Mouse (Mus musculus) midbrain, embryonic 15.5 days (tissue): ENCODE data around the gene Cr1l. TPM values are rescaled to one million over a fixed set of nuclear protein-coding genes. Genes with fewer than 3 reads are reported as not detected.
A peak's percentile ranks its signal among the peaks of the same experiment; 100 is the strongest.

Experiments used
- ATAC-seq: fragments of 200-750 bp; cut with Nextera tagmentation; replicated peaks from 2 replicates; pipeline ENCODE4 v1.8.0; 2017; ENCODE audit warnings: moderate TSS enrichment
- H3K27ac ChIP-seq: fragments of 300-500 bp; sonication (generic); 2 replicates; pipeline ENCODE4 v1.5.1; 2015; ENCODE audit warnings: mild to moderate bottlenecking, inconsistent platforms
- H3K27me3 ChIP-seq: fragments of 300-500 bp; sonication (generic); replicated peaks from 2 replicates; pipeline ENCODE4 v1.6.1; 2015; ENCODE audit warnings: inconsistent platforms
- H3K36me3 ChIP-seq: fragments of 300-500 bp; sonication (generic); replicated peaks from 2 replicates; pipeline ENCODE4 v1.6.1; 2015; ENCODE audit warnings: inconsistent platforms
- H3K4me1 ChIP-seq: fragments of 300-500 bp; sonication (generic); 2 replicates; pipeline ENCODE4 v1.6.1; 2015; ENCODE audit warnings: inconsistent platforms
- H3K4me2 ChIP-seq: fragments of 300-500 bp; sonication (generic); 2 replicates; pipeline ENCODE4 v1.6.1; 2015; ENCODE audit warnings: inconsistent platforms, mild to moderate bottlenecking, moderate library complexity
- H3K4me3 ChIP-seq: fragments of 300-500 bp; sonication (generic); 2 replicates; pipeline ENCODE4 v1.5.1; 2015; ENCODE audit warnings: mild to moderate bottlenecking, inconsistent platforms
- H3K9ac ChIP-seq: fragments of 300-500 bp; sonication (generic); 2 replicates; pipeline ENCODE4 v1.6.1; 2015; ENCODE audit warnings: mild to moderate bottlenecking, inconsistent platforms
- H3K9me3 ChIP-seq: fragments of 300-500 bp; sonication (generic); 2 replicates; pipeline ENCODE4 v1.6.1; 2016; ENCODE audit warnings: inconsistent platforms
- WGBS: fragments of 180-500 bp; shearing (Covaris S2); methylation state at CpG from one replicate; pipeline ENCODE4 v1.1.7; 2015; ENCODE audit warnings: mixed read lengths; 5-methylcytosine and 5-hydroxymethylcytosine counted together
- polyA plus RNA-seq: library from polyadenylated mRNA; unstranded; fragments of >200 nt; fragmentation: Nextera tagmentation; extraction: Ambion mirVana; gene quantifications from 2 replicates; pipeline ENCODE4 v1.2.1, GENCODE M21; 2015

Cr1l gene
- polyA plus RNA-seq, 1 experiment from 2014 or later: 39.7 TPM

- WGBS: 3% methylated on average over 14 of the region's 14 CpGs
- Histone ChIP-seq H3K4me1 (peaks cover 7% of the 10 kb centered on the region), H3K27me3 (no peaks in the 10 kb centered on the region), H3K9me3 (no peaks in the 10 kb centered on the region), H3K36me3 (0 out of 2 replicates have a peak, but pooled peaks cover 2% of the 10 kb centered on the region), H3K4me2 (peak within 1 kb of the TSS; percentile 53), H3K4me3 (peak within 1 kb of the TSS; percentile 32), H3K9ac (no peak within 1 kb of the TSS), H3K27ac (no peak within 1 kb of the TSS)
- ATAC-seq: peak; percentile 94
Measured at GRCm38 (mm10) chr1:195092220-195092720, 39.1 kb downstream of the Cr1l start, which contains the start of gene Cd46. Cd46 (minus strand) TSS chr1:195092249.

DNA sequence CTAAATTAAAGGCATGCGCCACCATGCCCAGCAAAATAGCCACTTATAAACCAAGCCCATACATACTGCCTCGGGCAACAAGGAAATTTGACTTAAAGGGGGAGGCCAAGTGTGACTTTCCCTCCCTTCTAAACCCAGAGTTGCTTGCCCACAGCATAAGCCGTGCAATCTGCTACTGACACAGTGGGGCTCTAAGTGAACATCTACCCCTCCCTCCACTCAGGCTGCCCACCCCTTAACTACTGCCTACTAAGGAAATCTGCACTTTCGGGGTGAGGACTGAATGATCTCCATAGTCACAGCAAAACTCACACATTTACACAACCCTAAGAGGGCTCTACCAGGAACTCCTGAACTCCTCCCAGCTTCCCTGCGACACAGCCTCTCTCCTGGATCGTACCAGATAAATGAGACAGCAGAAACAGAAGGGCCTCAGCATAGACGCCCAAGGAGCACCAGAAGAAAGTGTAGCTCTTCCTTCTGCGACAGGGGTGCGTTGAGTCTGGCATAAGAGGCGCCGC, 39.6 kb downstream of the Cr1l start:
- Histone ChIP-seq H3K27ac (no peak overlapping the region), H3K4me1 (peaks cover 7% of the 10 kb centered on the region), H3K4me3 (peak overlapping the region; percentile 32), H3K4me2 (peak overlapping the region; percentile 53), H3K27me3 (no peaks in the 10 kb centered on the region), H3K36me3 (0 out of 2 replicates have a peak, but pooled peaks cover 2% of the 10 kb centered on the region), H3K9me3 (no peaks in the 10 kb centered on the region), H3K9ac (no peak overlapping the region)
- ATAC-seq: peak; percentile 66
- 18% methylated on average over 11 of the region's 11 CpGs for WGBS

GRCm38 (mm10) chr1:195082142-195082541, 49.2 kb downstream of the Cr1l start:
- no peaks in the 10 kb centered on the region for H3K4me1 ChIP-seq
- no peak overlapping the region for H3K27ac ChIP-seq
- H3K9ac ChIP-seq: no peak overlapping the region
- H3K4me2 ChIP-seq: no peak overlapping the region
- H3K4me3 ChIP-seq: no peak overlapping the region
- H3K9me3 ChIP-seq: no peaks in the 10 kb centered on the region
- H3K36me3 ChIP-seq: no peaks in the 10 kb centered on the region
- H3K27me3 ChIP-seq: no peaks in the 10 kb centered on the region
- no peak for ATAC-seq

Other genes starting within 250 kb of the Cr1l start
- 28.0 TPM in 2 replicates for gene Cd34, start 192.8 kb downstream of the Cr1l start, polyA plus RNA-seq
- 1.4 and 1.7 TPM in 2 replicates for gene Cd46, start 39.3 kb downstream of the Cr1l start, polyA plus RNA-seq
- 0.45 and 0.98 TPM in 2 replicates for gene Cr2, start 45.1 kb upstream of the Cr1l start, polyA plus RNA-seq